9 mouse cellular contexts compared by ENCODE assay signal in genomic region chr5:37242360-37243168, GRCm38 (mm10). TPM values are rescaled to one million over a fixed set of nuclear protein-coding genes. Genes with fewer than 3 reads are reported as not detected.
DNase-seq lines count a peak whose midpoint lies in the region; ATAC-seq and TF ChIP-seq lines count a peak whose summit lies in the region.
"Had no signal": no experiment of that assay in that cellular context is flagged by ENCODE, and none has a peak within 500 bp of the region (broad histone marks: within the 10 kb centered on the region; RNA-seq: fewer than 3 reads in every experiment).

No protein-coding gene starts in this region.

- H3K4me1 ChIP-seq in heart, embryonic 15.5 days (replicated peaks), result peaks cover 25% of the 10 kb centered on the region
- no peaks in the 10 kb centered on the region; the same call in 1 of the 2 replicates for H3K4me1 ChIP-seq in heart, adult 2 months (ENCODE audit: control insufficient read depth, insufficient read depth, low read length)
- H3K4me1 ChIP-seq in forebrain, embryonic 13.5 days, result peaks cover 50% of the 10 kb centered on the region
- peaks cover 3% of the 10 kb centered on the region; the same call in 1 of the 2 replicates for H3K4me1 ChIP-seq in liver, embryonic 16.5 days (ENCODE audit: control insufficient read depth, low read depth, low read length)

- no peak for ATAC-seq in heart, embryonic 15.5 days (replicated peaks; ENCODE audit: insufficient number of reproducible peaks, insufficient read depth, low FRiP score, low read depth)
- ATAC-seq in forebrain, embryonic 13.5 days, result no peak
- ATAC-seq in liver, embryonic 16.5 days (ENCODE audit: low read depth), result no peak

- H3K9ac ChIP-seq in heart, embryonic 15.5 days, result no peak overlapping the region
- H3K9ac ChIP-seq in heart, adult 2 months (ENCODE audit: low read depth, low read length), result no peak overlapping the region
- peak overlapping the region; percentile 88 for H3K9ac ChIP-seq in forebrain, embryonic 13.5 days
- no peak overlapping the region for H3K9ac ChIP-seq in liver, embryonic 16.5 days (ENCODE audit: low read depth, low read length)

- H3K36me3 ChIP-seq in heart, embryonic 15.5 days, result no peaks in the 10 kb centered on the region
- H3K36me3 ChIP-seq in heart, adult 2 months (ENCODE audit: control insufficient read depth, insufficient read depth, low read length), result no peaks in the 10 kb centered on the region
- no peaks in the 10 kb centered on the region for H3K36me3 ChIP-seq in forebrain, embryonic 13.5 days (ENCODE audit: poor library complexity, severe bottlenecking)
- H3K36me3 ChIP-seq in liver, embryonic 16.5 days (ENCODE audit: control insufficient read depth, insufficient read depth), result no peaks in the 10 kb centered on the region

- 11% methylated on average over 44 of the region's 44 CpGs for WGBS in heart, embryonic 15.5 days
- 11% methylated on average over 43 of the region's 44 CpGs for WGBS in heart, adult 2 months
- 9% methylated on average over 44 of the region's 44 CpGs for WGBS in forebrain, embryonic 13.5 days
- WGBS in liver, embryonic 16.5 days (ENCODE audit: insufficient replicate concordance), result 11% methylated on average over 44 of the region's 44 CpGs

- no peaks in the 10 kb centered on the region for H3K9me3 ChIP-seq in heart, embryonic 15.5 days (replicated peaks)
- H3K9me3 ChIP-seq in forebrain, embryonic 13.5 days (replicated peaks), result no peaks in the 10 kb centered on the region
- no peaks in the 10 kb centered on the region for H3K9me3 ChIP-seq in liver, embryonic 16.5 days (replicated peaks; ENCODE audit: control insufficient read depth, low read length)

- no peak for TF ChIP-seq EP300 in heart, adult 2 months (IDR thresholded peaks at IDR 0.05; ENCODE audit: insufficient read depth, low read depth, low read length)

- peak overlapping the region; percentile 61 for H3K4me2 ChIP-seq in heart, embryonic 15.5 days
- H3K4me2 ChIP-seq in forebrain, embryonic 13.5 days, result peak overlapping the region; percentile 82
- peak overlapping the region; percentile 31 for H3K4me2 ChIP-seq in liver, embryonic 16.5 days (ENCODE audit: low read depth, low read length)

- no peak for TF ChIP-seq CTCF in heart, adult 2 months (IDR thresholded peaks at IDR 0.05)

- H3K27me3 ChIP-seq in heart, embryonic 15.5 days, result peaks cover 93% of the 10 kb centered on the region
- H3K27me3 ChIP-seq in heart, adult 2 months (ENCODE audit: control insufficient read depth, insufficient read depth, low read length), result peaks cover 16% of the 10 kb centered on the region
- H3K27me3 ChIP-seq in forebrain, embryonic 13.5 days, result peaks cover 61% of the 10 kb centered on the region
- H3K27me3 ChIP-seq in liver, embryonic 16.5 days (ENCODE audit: control insufficient read depth, insufficient read depth, low read depth, low read length), result peaks cover 71% of the 10 kb centered on the region

- no peak for DNase-seq in heart, adult 2 months
- peak; percentile 32 for DNase-seq in R1 (ENCODE audit: low read depth, low spot score)
- no peak for DNase-seq in thymus, postnatal 4 days
- no peak for DNase-seq in adrenal gland, postnatal 25 days
- no peak for DNase-seq in heart, adult 18-20 months

- peak overlapping the region; percentile 31 for H3K4me3 ChIP-seq in heart, embryonic 15.5 days
- H3K4me3 ChIP-seq in heart, adult 2 months, result no peak overlapping the region
- H3K4me3 ChIP-seq in forebrain, embryonic 13.5 days, result peak overlapping the region; percentile 78
- no peak overlapping the region for H3K4me3 ChIP-seq in liver, embryonic 16.5 days (ENCODE audit: low read depth, low read length)

- intact Hi-C loops in heart, adult 2 months (cut with DNase I), result no loop called here

- no peaks in the 10 kb centered on the region for H3K79me2 ChIP-seq in heart, adult 2 months (replicated peaks; ENCODE audit: control insufficient read depth, insufficient read depth, low read length)

- no peak for TF ChIP-seq POLR2A in heart, adult 2 months (IDR thresholded peaks at IDR 0.05; ENCODE audit: insufficient read depth, low read depth, low read length)

- H3K27ac ChIP-seq in heart, embryonic 15.5 days, result no peak overlapping the region
- no peak overlapping the region for H3K27ac ChIP-seq in heart, adult 2 months
- H3K27ac ChIP-seq in forebrain, embryonic 13.5 days, result no peak overlapping the region
- no peak overlapping the region for H3K27ac ChIP-seq in liver, embryonic 16.5 days (ENCODE audit: low read length)

RNA-seq across cellular contexts. Expression of gene Crmp1, which starts 0.8 kb away (rescaled TPM):
- polyA plus RNA-seq in heart, embryonic 15.5 days (2015; fragmentation: Nextera tagmentation; extraction: Ambion mirVana), result 7.5 and 15.9 TPM in 2 replicates
- total RNA-seq in heart, adult 2 months (2021), result under 1 TPM; 0.55 to 0.77 TPM
- polyA plus RNA-seq in heart, adult 2 months (2012; rRNA removed), result 0.59 and 0.97 TPM in 2 replicates
- 474 and 511 TPM in 2 replicates for polyA plus RNA-seq in forebrain, embryonic 13.5 days (2015; fragmentation: Nextera tagmentation; extraction: Ambion mirVana)
- polyA plus RNA-seq in liver, embryonic 16.5 days (2015; fragmentation: Nextera tagmentation; extraction: Ambion mirVana), result 0.27 and 0.41 TPM in 2 replicates
- total RNA-seq in adrenal gland, postnatal 25 days (2021), result 5.0 and 9.5 TPM in 2 replicates
- under 1 TPM; 0.54 to 0.99 TPM for total RNA-seq in heart, adult 18-20 months (2021)
- total RNA-seq: hematopoietic stem cell, adult 5-6 weeks had no signal

Comparison
In these comparisons a context has a peak if more than half of its experiments do, and no peak if none do; other contexts are left out.
1. H3K4me3 ChIP-seq: peak in heart, embryonic 15.5 days (single experiment) and forebrain, embryonic 13.5 days (single experiment); none in heart, adult 2 months (single experiment) and liver, embryonic 16.5 days (single experiment).
2. H3K4me2 ChIP-seq: peak in every context shown above with its lines; median percentile 82 in forebrain, embryonic 13.5 days; 61 in heart, embryonic 15.5 days; 31 in liver, embryonic 16.5 days.
3. RNA of gene Crmp1, which starts 0.8 kb away (polyA plus RNA-seq): 474 to 511 TPM in forebrain, embryonic 13.5 days; 7.5 to 15.9 TPM in heart, embryonic 15.5 days, 0.59 to 0.97 TPM in heart, adult 2 months and 0.27 to 0.41 TPM in liver, embryonic 16.5 days; every median in the first group is over 10 times any median in the second.